Mouse (Mus musculus): ENCODE data around the gene Gm28102. TPM values are rescaled to one million over a fixed set of nuclear protein-coding genes. Genes with fewer than 3 reads are reported as not detected.
"Not testable (repeated sequence)": the region's sequence is repeated elsewhere in the genome, so short reads cannot be mapped to it uniquely, and the experiment has no call there.

The Gm28102 gene
- total RNA-seq (2015; ENCODE audit: low replicate concordance) (not detected in 2 replicates), total RNA-seq (2017; ENCODE audit: low replicate concordance) (not detected in 2 replicates)

DNA sequence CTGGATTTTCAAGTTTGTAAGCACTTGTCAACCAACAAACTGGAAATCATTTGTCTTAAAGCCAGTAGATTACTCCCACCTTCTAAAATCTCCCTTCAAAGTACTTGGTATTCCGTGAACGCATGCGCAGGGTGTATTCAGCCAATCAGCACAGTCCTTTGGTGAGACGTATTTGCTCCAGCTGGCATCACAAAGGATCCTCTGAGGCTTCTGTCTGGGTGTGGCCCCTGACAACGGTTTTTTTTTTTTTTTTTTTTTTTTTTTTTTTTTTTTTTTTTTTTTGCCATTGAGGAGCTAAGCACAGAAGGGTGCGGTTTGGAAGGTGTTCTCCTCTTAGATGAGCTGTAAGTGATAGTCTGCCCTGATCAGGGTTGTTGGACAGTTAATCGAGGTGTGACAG is at the start of gene Gm28102:
Gene Gm28102, plus strand, starts transcription at position 301 of the 400 bp plus-strand sequence.
- ATAC-seq (replicated peaks; ENCODE audit: low FRiP score, poor library complexity, severe bottlenecking) = not testable (repeated sequence)
